Mouse (Mus musculus): ENCODE data around the gene Gm5678.

- TF ChIP-seq CTCF (IDR thresholded peaks at IDR 0.05; ENCODE audit: extremely low read depth, insufficient read depth, low read length) (no peak), POLR2A (IDR thresholded peaks at IDR 0.05; ENCODE audit: extremely low read depth, insufficient read depth, low read length) (no peak)
These were observed 40.1 kb downstream of the Gm5678 start for GRCm38 (mm10) chr16:93667976-93668375.
